Mouse (Mus musculus) A20 (cell line): Measurements from ENCODE around the gene Tor1aip2.

ENCODE experiments used
- DNase-seq: peaks from one replicate; pipeline ENCODE4 v3.0.0-alpha.2; 2011; ENCODE audit warnings: low read depth, low spot score

Gene Tor1aip2

DNA sequence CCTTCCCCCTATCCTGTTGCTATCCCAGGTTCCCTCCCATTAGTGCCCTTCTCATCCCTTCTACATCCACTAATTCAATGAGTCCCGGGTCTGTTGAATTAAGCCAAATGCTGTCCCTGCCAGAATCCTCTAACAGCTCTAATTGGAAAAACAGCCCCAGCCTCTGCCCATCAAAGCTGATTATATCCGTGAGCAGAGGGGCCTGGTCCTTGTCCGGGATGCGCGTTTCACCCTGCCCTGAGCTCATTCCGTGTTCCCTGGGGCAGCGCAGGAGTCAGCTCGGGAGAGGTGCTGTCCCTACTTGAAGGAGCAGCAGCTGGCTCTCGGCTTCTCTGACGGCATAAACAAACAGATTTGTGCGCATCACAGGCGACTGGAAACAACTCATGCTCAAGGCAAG, 76.5 kb downstream of the Tor1aip2 start:
- no peak for DNase-seq

- no peak for DNase-seq
Observed at GRCm38 (mm10) chr1:156112142-156112541, 76.9 kb downstream of the Tor1aip2 start.

GRCm38 (mm10) chr1:156113884-156114499, 78.8 kb downstream of the Tor1aip2 start:
- no peak for DNase-seq

DNA sequence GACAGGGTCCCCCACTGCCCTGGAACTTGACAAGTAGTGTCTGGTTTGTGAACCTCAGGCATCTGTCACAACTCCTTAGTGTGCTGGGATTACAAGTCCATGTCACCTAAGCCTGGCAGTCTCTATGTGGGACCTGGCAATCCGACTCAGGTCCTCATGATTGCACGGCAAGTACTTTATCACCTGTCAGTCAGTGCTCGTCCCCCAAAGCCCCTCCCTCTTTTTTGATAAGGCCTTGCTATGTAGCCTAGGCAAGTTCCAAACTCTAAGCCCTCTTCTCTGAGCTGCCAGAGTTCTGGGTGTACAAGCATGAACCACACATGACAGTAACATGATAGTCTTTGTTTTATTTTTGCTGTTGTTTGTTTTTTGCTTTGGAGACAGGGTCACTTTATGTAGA, 81.6 kb downstream of the Tor1aip2 start:
- no peak for DNase-seq
